In the genomic region with DNA sequence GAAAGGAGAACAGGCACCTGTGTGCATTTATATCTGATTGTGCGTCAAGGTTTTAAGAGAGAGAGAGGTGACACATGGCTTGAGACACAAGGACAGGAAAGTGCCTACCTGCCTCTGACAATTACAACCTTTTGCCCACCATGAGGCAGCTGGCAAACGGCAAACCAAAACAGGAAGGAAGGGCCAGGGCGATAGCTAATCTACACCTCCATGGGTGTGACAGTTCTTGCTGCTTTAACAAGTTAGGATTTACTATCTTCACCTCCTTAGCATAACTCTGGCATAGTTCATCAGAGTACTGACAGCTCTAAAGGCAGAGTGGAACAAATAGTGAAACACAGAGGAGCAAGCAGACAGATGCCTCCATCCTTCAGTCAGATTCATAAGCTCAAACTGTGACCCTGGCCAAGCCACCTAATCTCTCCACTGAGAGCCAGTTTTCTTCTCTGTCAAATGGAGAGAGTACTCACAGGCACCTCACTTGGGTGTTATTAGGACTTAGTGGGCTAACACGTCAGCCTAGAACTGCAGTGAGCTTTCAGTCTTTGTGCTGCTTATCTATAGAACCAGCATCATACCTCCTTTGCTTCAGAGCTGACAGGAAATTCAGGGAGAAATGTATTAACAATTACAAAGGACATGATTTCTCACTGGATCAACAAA, we compare ENCODE assay signal across 28 mouse cellular contexts. TPM values are rescaled to one million over a fixed set of nuclear protein-coding genes. Genes with fewer than 3 reads are reported as not detected.
DNase-seq lines count a peak whose midpoint lies in the region; ATAC-seq lines count a peak whose summit lies in the region.
"Had no signal": no experiment of that assay in that cellular context is flagged by ENCODE, and none has a peak within 500 bp of the region (broad histone marks: within the 10 kb centered on the region; RNA-seq: fewer than 3 reads in every experiment).

No protein-coding gene starts in this region.

- H3K4me2 ChIP-seq in heart, embryonic 14.5 days (ENCODE audit: low read length): no peak overlapping the region
- no peak overlapping the region for H3K4me2 ChIP-seq in liver, embryonic 16.5 days (ENCODE audit: low read depth, low read length)
- H3K4me2 ChIP-seq: hindbrain, embryonic 14.5 days; limb, embryonic 13.5 days; lung, embryonic 14.5 days; neural tube, embryonic 12.5 days had no signal

- 0 out of 2 replicates have a peak overlapping the region, but pooled peaks have one; percentile 7 for H3K9ac ChIP-seq in heart, embryonic 14.5 days (ENCODE audit: low read length)
- no peak overlapping the region for H3K9ac ChIP-seq in liver, embryonic 16.5 days (ENCODE audit: low read depth, low read length)
- H3K9ac ChIP-seq: forebrain, postnatal 0 days; hindbrain, embryonic 14.5 days; limb, embryonic 13.5 days; lung, embryonic 14.5 days; neural tube, embryonic 12.5 days had no signal

- 37% methylated on average over 4 of the region's 4 CpGs for WGBS in heart, embryonic 14.5 days
- WGBS in liver, embryonic 16.5 days (ENCODE audit: insufficient replicate concordance): 21% methylated on average over 4 of the region's 4 CpGs

- no peaks in the 10 kb centered on the region for H3K27me3 ChIP-seq in heart, embryonic 14.5 days (ENCODE audit: control insufficient read depth, insufficient read depth, low read length)
- no peaks in the 10 kb centered on the region for H3K27me3 ChIP-seq in liver, embryonic 16.5 days (ENCODE audit: control insufficient read depth, insufficient read depth, low read depth, low read length)
- H3K27me3 ChIP-seq: CH12.LX; limb, embryonic 13.5 days; megakaryocyte, embryonic 14.5 days; neural tube, embryonic 12.5 days had no signal

- no peaks in the 10 kb centered on the region for H3K9me3 ChIP-seq in heart, embryonic 14.5 days (ENCODE audit: control insufficient read depth, low read length)
- H3K9me3 ChIP-seq in liver, embryonic 16.5 days (replicated peaks; ENCODE audit: control insufficient read depth, low read length): no peaks in the 10 kb centered on the region
- H3K9me3 ChIP-seq: limb, embryonic 13.5 days; neural tube, embryonic 12.5 days had no signal

- peaks cover 46% of the 10 kb centered on the region for H3K36me3 ChIP-seq in heart, embryonic 14.5 days (ENCODE audit: control insufficient read depth, insufficient read depth, low read length)
- peaks cover 39% of the 10 kb centered on the region for H3K36me3 ChIP-seq in liver, embryonic 16.5 days (ENCODE audit: control insufficient read depth, insufficient read depth)

- DNase-seq in heart, postnatal 14 days: no peak
- DNase-seq in MEL-GATA-1-ER (ENCODE audit: extremely low read depth, low read depth) (peak; percentile 82), liver (peak; percentile 23)
- DNase-seq in layer of hippocampus, adult 9-11 months: no peak
- no peak for DNase-seq in Muller cell, postnatal 12 days (ENCODE audit: inconsistent ontology term)
- DNase-seq in kidney, postnatal 4 days: no peak
- DNase-seq: adrenal gland, postnatal 14 days; B cell, adult 2 months; cerebellum, adult 8-10 months; forebrain, postnatal 0 days; gastrocnemius, postnatal 25 days; heart, postnatal 4 days; kidney, adult 8-10 months; kidney, postnatal 14 days; lung, embryonic 14.5 days; midbrain, embryonic 14.5 days; retina, postnatal 1 day; right cerebral cortex, postnatal 25 days; spleen, adult 18-20 months had no signal

- peak overlapping the region; percentile 47 to 53; a peak in 3 of 4 replicates for H3K27ac ChIP-seq in heart, embryonic 14.5 days (replicated peaks in 1 of 2; ENCODE audit: control insufficient read depth in 1 of 2, insufficient read depth in 1 of 2, low read depth in 2 of 2, low read length in 2 of 2)
- no peak overlapping the region for H3K27ac ChIP-seq in liver, embryonic 16.5 days (ENCODE audit: low read length)
- H3K27ac ChIP-seq: hindbrain, embryonic 14.5 days; layer of hippocampus, adult 2 months; limb, embryonic 13.5 days; neural tube, embryonic 12.5 days had no signal

- intact Hi-C loops in heart, postnatal 14 days (cut with DNase I): no loop called here

- peaks cover 16 to 42% of the 10 kb centered on the region in 2 experiments for H3K4me1 ChIP-seq in heart, embryonic 14.5 days (ENCODE audit: control insufficient read depth in 2 of 2, insufficient read depth in 2 of 2, low read length in 2 of 2)
- peaks cover 10% of the 10 kb centered on the region for H3K4me1 ChIP-seq in liver, embryonic 16.5 days (ENCODE audit: control insufficient read depth, low read depth, low read length)
- H3K4me1 ChIP-seq: limb, embryonic 13.5 days; neural tube, embryonic 12.5 days had no signal

- no peak overlapping the region for H3K4me3 ChIP-seq in heart, embryonic 14.5 days (ENCODE audit: control insufficient read depth in 1 of 2, insufficient read depth in 1 of 2, low read depth in 1 of 2, low read length in 2 of 2)
- H3K4me3 ChIP-seq in liver, embryonic 16.5 days (ENCODE audit: low read depth, low read length): no peak overlapping the region
- H3K4me3 ChIP-seq: layer of hippocampus, adult 2 months; limb, embryonic 13.5 days; megakaryocyte, embryonic 14.5 days; neural tube, embryonic 12.5 days had no signal

- no peak for ATAC-seq in heart, embryonic 14.5 days (ENCODE audit: insufficient number of reproducible peaks, insufficient read depth, low FRiP score, low read depth)
- 0 out of 2 replicates have a peak, but pooled peaks have one; percentile 32 for ATAC-seq in liver, embryonic 16.5 days (ENCODE audit: low read depth)
- ATAC-seq: forebrain, postnatal 0 days; inflammation-experienced regulatory T-cells, adult 6 months had no signal

RNA-seq across cellular contexts. Expression of a gene that starts 26.4 kb away (rescaled TPM):
- polyA plus RNA-seq in heart, embryonic 14.5 days (2014; fragmentation: Nextera tagmentation; extraction: Ambion mirVana): 88.8 and 91.9 TPM in 2 replicates
- 10 to 100 TPM; 30.1 to 37.1 TPM for total RNA-seq in heart, postnatal 14 days (2021)
- 71.0 and 75.4 TPM in 2 replicates for polyA plus RNA-seq in liver, embryonic 16.5 days (2015; fragmentation: Nextera tagmentation; extraction: Ambion mirVana)

RNA-seq across cellular contexts. Expression of a gene that starts 26.4 kb away (rescaled TPM):
- polyA plus RNA-seq in heart, embryonic 14.5 days (2014; fragmentation: Nextera tagmentation; extraction: Ambion mirVana): 13.2 and 13.7 TPM in 2 replicates
- 10 to 100 TPM; 33.6 to 38.9 TPM for total RNA-seq in heart, postnatal 14 days (2021)
- polyA plus RNA-seq in liver, embryonic 16.5 days (2015; fragmentation: Nextera tagmentation; extraction: Ambion mirVana): 15.1 and 16.5 TPM in 2 replicates

RNA-seq across cellular contexts. Expression of a gene that starts 51.8 kb away (rescaled TPM):
- 25.7 and 27.1 TPM in 2 replicates for polyA plus RNA-seq in heart, embryonic 14.5 days (2014; fragmentation: Nextera tagmentation; extraction: Ambion mirVana)
- 10 to 100 TPM; 31.3 to 32.5 TPM for total RNA-seq in heart, postnatal 14 days (2021)
- polyA plus RNA-seq in liver, embryonic 16.5 days (2015; fragmentation: Nextera tagmentation; extraction: Ambion mirVana): 5.8 and 6.5 TPM in 2 replicates

Comparison
In these comparisons a context has a peak if more than half of its experiments do, and no peak if none do; other contexts are left out.
1. DNase-seq: peak in MEL-GATA-1-ER (single experiment) and liver (single experiment); none in heart, postnatal 14 days (0 of 2), layer of hippocampus, adult 9-11 months (single experiment), Muller cell, postnatal 12 days (single experiment) and kidney, postnatal 4 days (0 of 2).